Mouse (Mus musculus): ENCODE data around the gene Jmjd6. TPM values are rescaled to one million over a fixed set of nuclear protein-coding genes. Genes with fewer than 3 reads are reported as not detected.

Gene Jmjd6
- total and polyA plus RNA-seq, 3 experiments = 106 to 116 (median 109) TPM

DNA sequence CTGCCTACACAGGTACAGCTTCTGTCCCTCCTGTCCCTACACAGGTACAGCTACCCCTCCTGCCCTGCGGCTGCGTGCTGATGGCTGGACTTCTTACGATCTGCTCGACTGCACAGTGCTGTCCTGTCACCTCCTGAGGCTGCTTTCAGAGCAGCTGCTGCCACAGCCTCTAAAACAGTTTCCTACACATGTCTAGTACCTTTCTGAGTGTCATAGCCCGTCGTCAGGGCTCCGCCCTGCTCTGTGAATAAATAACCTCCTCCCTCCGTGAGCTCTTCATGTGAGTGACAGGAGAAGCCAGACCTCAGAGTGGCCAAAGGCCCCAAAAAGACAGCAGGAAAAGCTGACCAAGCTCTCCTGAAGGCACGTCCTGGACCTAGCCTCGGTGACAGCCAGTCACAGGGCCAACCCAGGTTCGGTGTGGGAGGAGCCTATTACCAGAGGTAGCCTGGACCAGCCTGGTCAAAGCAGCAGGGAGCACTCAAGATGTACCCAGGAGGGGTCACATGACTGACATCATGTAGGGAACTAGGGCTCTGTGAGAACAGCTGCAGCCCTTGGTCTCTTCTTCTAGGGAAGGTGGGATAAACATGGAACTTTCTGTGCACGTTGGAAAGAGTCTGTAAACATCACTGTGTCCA lies 22.8 kb upstream of the Jmjd6 start:
- H3K9me3 ChIP-seq (replicated peaks; ENCODE audit: low read length) = no peaks in the 10 kb centered on the region
- H3K4me1 ChIP-seq (ENCODE audit: control insufficient read depth in 1 of 2, insufficient read depth in 2 of 2) = peaks cover 16 to 66% of the 10 kb centered on the region in 2 experiments
- H3K36me3 ChIP-seq (replicated peaks in 1 of 2; ENCODE audit: control insufficient read depth in 1 of 2, insufficient read depth in 1 of 2, low read length in 1 of 2) = peaks cover 43 to 59% of the 10 kb centered on the region in 2 experiments
- dilution Hi-C loops (cut with MboI; ENCODE audit: extremely low pct_ligation_motif_present, extremely low pct_unique_long_range_greater_than_20kb, low sequenced_read_pairs) = no loop called here
- no peaks in the 10 kb centered on the region for H3K27me3 ChIP-seq (replicated peaks)
- no peaks in the 10 kb centered on the region for H3K79me2 ChIP-seq (replicated peaks; ENCODE audit: control insufficient read depth, extremely low read depth, insufficient read depth, poor library complexity, severe bottlenecking)
- peak overlapping the region in 1 of 3 experiments; percentile 8 for H3K4me3 ChIP-seq (replicated peaks in 1 of 3; ENCODE audit: low read depth in 2 of 3, low read length in 2 of 3, poor library complexity in 1 of 3)
- 0 out of 2 replicates have a peak overlapping the region, but pooled peaks have one; percentile 10 for H3K4me2 ChIP-seq (ENCODE audit: insufficient read depth, low read depth, poor library complexity, severe bottlenecking)
- DNase-seq (ENCODE audit: extremely low read depth) = peak; percentile 40
- H3K27ac ChIP-seq (ENCODE audit: insufficient read depth, low read depth) = peak overlapping the region; percentile 28; the same call in 1 of the 2 replicates
- in situ Hi-C loops (cut with MboI; ENCODE audit: low pct_ligation_motif_present, low pct_unique_long_range_greater_than_20kb, low sequenced_read_pairs) = no loop called here
- TF ChIP-seq MAX (IDR thresholded peaks at IDR 0.05; ENCODE audit: low read length) = 0 out of 2 replicates have a peak, but pooled peaks have one; percentile 40
- TF ChIP-seq EP300 (IDR thresholded peaks at IDR 0.05; ENCODE audit: low read length) = 0 out of 2 replicates have a peak, but pooled peaks have one; percentile 11
- peak; percentile 4 for TF ChIP-seq ETS1 (conservative IDR thresholded peaks at IDR 0.05; ENCODE audit: low read depth, low read length)
- TF ChIP-seq POLR2A (IDR thresholded peaks at IDR 0.05; ENCODE audit: low read depth, low read length) = 0 out of 2 replicates have a peak, but pooled peaks have one; percentile 35
- peak; percentile 60 for TF ChIP-seq USF2 (conservative IDR thresholded peaks at IDR 0.05; ENCODE audit: low read depth, low read length)
- peak; percentile 22; the same call in 1 of the 2 replicates for TF ChIP-seq NRF1 (IDR thresholded peaks at IDR 0.05; ENCODE audit: low read depth, low read length)
- no peak for TF ChIP-seq MEF2A (IDR thresholded peaks at IDR 0.05; ENCODE audit: borderline replicate concordance, low read depth, low read length)
- TF ChIP-seq USF1 (IDR thresholded peaks at IDR 0.05; ENCODE audit: low read depth, low read length) = peak; percentile 73
- TF ChIP-seq BHLHE40 (IDR thresholded peaks at IDR 0.05; ENCODE audit: low read depth, low read length) = peak; percentile 57; the same call in 1 of the 2 replicates
- TF ChIP-seq KAT2A (IDR thresholded peaks at IDR 0.05; ENCODE audit: insufficient replicate concordance, low read length) = 0 out of 2 replicates have a peak, but pooled peaks have one; percentile 31
- TF ChIP-seq E2F4 (IDR thresholded peaks at IDR 0.05; ENCODE audit: insufficient replicate concordance, low read depth, low read length) = no peak
- 0 out of 2 replicates have a peak, but pooled peaks have one; percentile 36 for TF ChIP-seq MXI1 (IDR thresholded peaks at IDR 0.05; ENCODE audit: low read depth, low read length)
- 0 out of 2 replicates have a peak, but pooled peaks have one; percentile 29 for TF ChIP-seq SIN3A (IDR thresholded peaks at IDR 0.05; ENCODE audit: low read length)
- no peak for TF ChIP-seq CHD1 (IDR thresholded peaks at IDR 0.05; ENCODE audit: low read depth, low read length)
- no peak overlapping the region for H3K9ac ChIP-seq (ENCODE audit: insufficient read depth, low read depth)

DNA sequence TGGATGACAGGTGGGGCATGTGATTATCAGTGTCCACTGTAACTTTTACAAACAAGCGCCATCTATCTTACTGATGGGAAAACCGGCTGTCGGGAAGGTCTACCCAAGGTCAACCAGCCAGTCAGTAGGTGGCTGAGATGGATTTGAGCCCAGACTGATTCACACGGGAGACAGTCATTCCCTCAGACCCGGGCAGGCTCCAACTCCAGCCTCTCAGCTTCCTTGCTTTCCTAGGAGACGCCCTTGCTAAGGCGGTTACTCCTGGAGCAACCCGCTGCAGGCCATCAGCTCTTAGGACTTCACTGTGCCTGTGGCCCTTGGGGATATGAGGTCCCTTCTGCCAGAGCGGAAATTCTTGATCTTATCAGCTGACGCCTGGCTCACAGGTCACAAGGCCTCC lies 21.2 kb upstream of the Jmjd6 start:
- Histone ChIP-seq H3K4me1 (ENCODE audit: control insufficient read depth in 1 of 2, insufficient read depth in 2 of 2) (peaks cover 13 to 53% of the 10 kb centered on the region in 2 experiments), H3K79me2 (replicated peaks; ENCODE audit: control insufficient read depth, extremely low read depth, insufficient read depth, poor library complexity, severe bottlenecking) (no peaks in the 10 kb centered on the region), H3K4me2 (ENCODE audit: insufficient read depth, low read depth, poor library complexity, severe bottlenecking) (no peak overlapping the region), H3K27ac (ENCODE audit: insufficient read depth, low read depth) (no peak overlapping the region), H3K27me3 (replicated peaks) (no peaks in the 10 kb centered on the region), H3K9ac (ENCODE audit: insufficient read depth, low read depth) (no peak overlapping the region), H3K9me3 (replicated peaks; ENCODE audit: low read length) (no peaks in the 10 kb centered on the region), H3K4me3 (replicated peaks in 1 of 3; ENCODE audit: low read depth in 2 of 3, low read length in 2 of 3, poor library complexity in 1 of 3) (no peak overlapping the region), H3K36me3 (replicated peaks in 1 of 2; ENCODE audit: control insufficient read depth in 1 of 2, insufficient read depth in 1 of 2, low read length in 1 of 2) (peaks cover 43 to 67% of the 10 kb centered on the region in 2 experiments)
- DNase-seq (ENCODE audit: extremely low read depth) = no peak
- dilution Hi-C loops (cut with MboI; ENCODE audit: extremely low pct_ligation_motif_present, extremely low pct_unique_long_range_greater_than_20kb, low sequenced_read_pairs) (no loop called here), in situ Hi-C loops (cut with MboI; ENCODE audit: low pct_ligation_motif_present, low pct_unique_long_range_greater_than_20kb, low sequenced_read_pairs) (no loop called here)
- TF ChIP-seq ZMIZ1 (IDR thresholded peaks at IDR 0.05; ENCODE audit: low read depth, low read length) = no peak
- TF ChIP-seq RCOR1 (conservative IDR thresholded peaks at IDR 0.05; ENCODE audit: low read depth, low read length) = no peak
- TF ChIP-seq USF2 (conservative IDR thresholded peaks at IDR 0.05; ENCODE audit: low read depth, low read length) = no peak
- no peak for TF ChIP-seq KAT2A (IDR thresholded peaks at IDR 0.05; ENCODE audit: insufficient replicate concordance, low read length)
- no peak for TF ChIP-seq JUND (conservative IDR thresholded peaks at IDR 0.05; ENCODE audit: low read depth, low read length)
- no peak for TF ChIP-seq UBTF (IDR thresholded peaks at IDR 0.05; ENCODE audit: low read depth, low read length)
- TF ChIP-seq PAX5 (IDR thresholded peaks at IDR 0.05; ENCODE audit: low read length) = no peak
- TF ChIP-seq TBP (conservative IDR thresholded peaks at IDR 0.05; ENCODE audit: low read depth, low read length) = no peak
- no peak for TF ChIP-seq MAZ (IDR thresholded peaks at IDR 0.05; ENCODE audit: low read depth, low read length)
- no peak for TF ChIP-seq CHD2 (IDR thresholded peaks at IDR 0.05; ENCODE audit: low read length)
- no peak for TF ChIP-seq GABPA (IDR thresholded peaks at IDR 0.05; ENCODE audit: insufficient replicate concordance, low read depth, low read length)
- TF ChIP-seq BHLHE40 (IDR thresholded peaks at IDR 0.05; ENCODE audit: low read depth, low read length) = no peak
- no peak for TF ChIP-seq IRF4 (IDR thresholded peaks at IDR 0.05; ENCODE audit: low read depth, low read length)

All from CH12.LX (cell line).